Mouse (Mus musculus) limb, embryonic 14.5 days (tissue): ENCODE data around the gene Inpp5d. TPM values are rescaled to one million over a fixed set of nuclear protein-coding genes. Genes with fewer than 3 reads are reported as not detected.

Experiments used
- ATAC-seq: fragments of 200-750 bp; cut with Nextera tagmentation; 2 replicates; pipeline ENCODE4 v1.8.0; 2017; ENCODE audit warnings: low read depth, moderate number of reproducible peaks, moderate TSS enrichment; ENCODE audit not compliant: low FRiP score
- DNase-seq: peaks from one replicate; pipeline ENCODE4 v3.0.0-alpha.2; 2015; ENCODE audit warnings: low spot score
- H3K27ac ChIP-seq: fragments of 300-500 bp; sonication (generic); replicated peaks from 2 replicates; pipeline ENCODE4 v1.5.1; 2014; ENCODE audit warnings: low read depth, mild to moderate bottlenecking, low read length, moderate library complexity, mixed read lengths
- H3K27me3 ChIP-seq: fragments of 300-500 bp; sonication (generic); 2 replicates; pipeline ENCODE4 v1.6.1; 2014; ENCODE audit warnings: low read length, mixed read lengths; ENCODE audit not compliant: control insufficient read depth, insufficient read depth
- H3K36me3 ChIP-seq: fragments of 300-500 bp; sonication (generic); 2 replicates; pipeline ENCODE4 v1.6.1; 2014; ENCODE audit warnings: mild to moderate bottlenecking, low read length, moderate library complexity, mixed read lengths; ENCODE audit not compliant: control insufficient read depth, insufficient read depth
- H3K4me1 ChIP-seq: fragments of 300-500 bp; sonication (generic); 2 replicates; pipeline ENCODE4 v1.6.1; 2014; ENCODE audit warnings: antibody characterized with exemption, low read length, mixed read lengths; ENCODE audit not compliant: control insufficient read depth, insufficient read depth
- H3K4me2 ChIP-seq: fragments of 300-500 bp; sonication (generic); replicated peaks from 2 replicates; pipeline ENCODE4 v1.6.1; 2014; ENCODE audit warnings: low read depth, mild to moderate bottlenecking, low read length, moderate library complexity; ENCODE audit not compliant: severe bottlenecking
- H3K4me3 ChIP-seq: fragments of 300-500 bp; sonication (generic); replicated peaks from 2 replicates; pipeline ENCODE4 v1.5.1; 2014; ENCODE audit warnings: low read length
- H3K9ac ChIP-seq: fragments of 300-500 bp; sonication (generic); 2 replicates; pipeline ENCODE4 v1.6.1; 2014; ENCODE audit warnings: mild to moderate bottlenecking, low read depth, low read length, moderate library complexity; ENCODE audit not compliant: severe bottlenecking
- H3K9me3 ChIP-seq: fragments of 300-500 bp; sonication (generic); 2 replicates; pipeline ENCODE4 v1.6.1; 2016; ENCODE audit warnings: low read length; ENCODE audit not compliant: control insufficient read depth
- POLR2A ChIP-seq: fragments of 200-500 bp; IDR thresholded peaks from 2 replicates; pipeline ENCODE4 v1.8.0; 2012; ENCODE audit warnings: inconsistent platforms, mild to moderate bottlenecking, moderate library complexity, borderline replicate concordance; ENCODE audit not compliant: insufficient read depth, insufficient read length; ENCODE audit errors: extremely low read depth
- WGBS: fragments of 180-500 bp; shearing (Covaris S2); extraction: QIAGEN DNeasy Blood & Tissue Kit; methylation state at CpG from one replicate; pipeline ENCODE4 v1.1.7; 2014; 5-methylcytosine and 5-hydroxymethylcytosine counted together
- polyA plus RNA-seq, 2 experiments: library from polyadenylated mRNA; depleted of rRNA in 1 of 2; stranded (reverse) in 1 of 2; unstranded in 1 of 2; fragments of >200 nt; fragmentation: Nextera tagmentation in 1 of 2; extraction: Ambion mirVana in 1 of 2; gene quantifications; 2 replicates each; pipeline versions ENCODE4 v1.2.1 to v1.2.3; 2012 to 2014

The Inpp5d gene
- polyA plus RNA-seq, 2 experiments, result 5.9 to 9.7 TPM

DNA sequence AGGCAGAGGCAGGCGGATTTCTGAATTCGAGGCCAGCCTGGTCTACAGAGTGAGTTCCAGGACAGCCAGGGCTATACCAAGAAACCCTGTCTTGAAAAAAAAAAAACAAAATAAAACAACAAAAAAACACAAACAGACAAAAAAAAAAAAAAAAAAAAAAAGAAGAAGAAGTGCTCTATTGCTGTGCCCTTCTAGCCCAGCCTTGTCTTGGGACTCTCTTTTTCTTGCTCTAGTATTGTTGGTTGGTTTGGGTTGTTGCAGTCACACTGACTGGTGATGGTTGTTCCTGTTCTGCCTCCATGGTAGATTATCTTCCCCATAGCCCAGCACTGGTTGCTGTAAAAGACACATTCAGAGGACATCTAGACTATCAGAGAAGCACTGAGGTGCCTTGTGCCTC is 149.2 kb downstream of the Inpp5d start:
- 95% methylated on average over 2 of the region's 2 CpGs for WGBS

More for the DNA sequence above, 149.2 kb downstream of the Inpp5d start:
- Histone ChIP-seq H3K36me3 (peaks cover 91% of the 10 kb centered on the region), H3K27ac (no peak overlapping the region), H3K4me2 (no peak overlapping the region), H3K4me1 (no peaks in the 10 kb centered on the region), H3K9me3 (no peaks in the 10 kb centered on the region), H3K27me3 (no peaks in the 10 kb centered on the region), H3K4me3 (no peak overlapping the region), H3K9ac (no peak overlapping the region)
- no peak for ATAC-seq
- no peak for TF ChIP-seq POLR2A
- no peak for DNase-seq

Other genes starting within 250 kb of the Inpp5d start
- 0.32 and 0.44 TPM in 2 replicates for gene Kcnj13, start 225.6 kb upstream of the Inpp5d start, polyA plus RNA-seq (2012; rRNA removed)
- 1.2 and 1.3 TPM in 2 replicates for gene Kcnj13, start 225.6 kb upstream of the Inpp5d start, polyA plus RNA-seq (2014; fragmentation: Nextera tagmentation; extraction: Ambion mirVana)
- 204 and 319 TPM in 2 replicates for gene Snorc, start 150.0 kb upstream of the Inpp5d start, polyA plus RNA-seq (2012; rRNA removed)
- gene Snorc, start 150.0 kb upstream of the Inpp5d start, polyA plus RNA-seq (2014; fragmentation: Nextera tagmentation; extraction: Ambion mirVana), result 53.9 and 69.9 TPM in 2 replicates
- 0.04 TPM in 1 of 2 replicates, not detected in the other for gene Neu2, start 110.4 kb upstream of the Inpp5d start, polyA plus RNA-seq (2012; rRNA removed)
- not detected in 2 replicates for gene Neu2, start 110.4 kb upstream of the Inpp5d start, polyA plus RNA-seq (2014; fragmentation: Nextera tagmentation; extraction: Ambion mirVana)
- gene Ngef, start 46.4 kb upstream of the Inpp5d start, polyA plus RNA-seq (2012; rRNA removed), result 1.8 and 1.9 TPM in 2 replicates
- 1.0 and 1.3 TPM in 2 replicates for gene Ngef, start 46.4 kb upstream of the Inpp5d start, polyA plus RNA-seq (2014; fragmentation: Nextera tagmentation; extraction: Ambion mirVana)
- 41.0 and 41.6 TPM in 2 replicates for gene Atg16l1, start 135.6 kb downstream of the Inpp5d start, polyA plus RNA-seq (2012; rRNA removed)
- gene Atg16l1, start 135.6 kb downstream of the Inpp5d start, polyA plus RNA-seq (2014; fragmentation: Nextera tagmentation; extraction: Ambion mirVana), result 29.9 and 32.1 TPM in 2 replicates
- gene Sag, start 183.4 kb downstream of the Inpp5d start, polyA plus RNA-seq (2012; rRNA removed), result 1.0 and 1.6 TPM in 2 replicates
- 2.1 and 2.7 TPM in 2 replicates for gene Sag, start 183.4 kb downstream of the Inpp5d start, polyA plus RNA-seq (2014; fragmentation: Nextera tagmentation; extraction: Ambion mirVana)
- gene Dgkd, start 233.0 kb downstream of the Inpp5d start, polyA plus RNA-seq (2012; rRNA removed), result 35.5 and 38.7 TPM in 2 replicates
- gene Dgkd, start 233.0 kb downstream of the Inpp5d start, polyA plus RNA-seq (2014; fragmentation: Nextera tagmentation; extraction: Ambion mirVana), result 26.7 and 30.2 TPM in 2 replicates